Mouse (Mus musculus) liver, embryonic 16.5 days (tissue): Measurements from ENCODE around the gene Gm10563. TPM values are rescaled to one million over a fixed set of nuclear protein-coding genes. Genes with fewer than 3 reads are reported as not detected.

Experiments
- ATAC-seq: fragments of 200-750 bp; cut with Nextera tagmentation; 2 replicates; pipeline ENCODE4 v1.8.0; 2017; ENCODE audit warnings: low read depth, mild to moderate bottlenecking, moderate number of reproducible peaks, moderate library complexity
- H3K27ac ChIP-seq: fragments of 300-500 bp; sonication (generic); 2 replicates; pipeline ENCODE4 v1.5.1; 2014; ENCODE audit warnings: mild to moderate bottlenecking, low read length
- H3K27me3 ChIP-seq: fragments of 300-500 bp; sonication (generic); 2 replicates; pipeline ENCODE4 v1.6.1; 2014; ENCODE audit warnings: low read depth, low read length, mixed read lengths; ENCODE audit not compliant: control insufficient read depth, insufficient read depth
- H3K36me3 ChIP-seq: fragments of 300-500 bp; sonication (generic); 2 replicates; pipeline ENCODE4 v1.6.1; 2014; ENCODE audit warnings: mild to moderate bottlenecking; ENCODE audit not compliant: control insufficient read depth, insufficient read depth
- H3K4me1 ChIP-seq: fragments of 300-500 bp; sonication (generic); 2 replicates; pipeline ENCODE4 v1.6.1; 2014; ENCODE audit warnings: low read depth, low read length, mixed read lengths; ENCODE audit not compliant: control insufficient read depth
- H3K4me2 ChIP-seq: fragments of 300-500 bp; sonication (generic); 2 replicates; pipeline ENCODE4 v1.6.1; 2014; ENCODE audit warnings: low read depth, low read length, mixed read lengths
- H3K4me3 ChIP-seq: fragments of 300-500 bp; sonication (generic); 2 replicates; pipeline ENCODE4 v1.5.1; 2014; ENCODE audit warnings: low read depth, mild to moderate bottlenecking, low read length
- H3K9ac ChIP-seq: fragments of 300-500 bp; sonication (generic); 2 replicates; pipeline ENCODE4 v1.6.1; 2014; ENCODE audit warnings: low read depth, low read length
- H3K9me3 ChIP-seq: fragments of 300-500 bp; sonication (generic); replicated peaks from 2 replicates; pipeline ENCODE4 v1.6.1; 2016; ENCODE audit warnings: low read length; ENCODE audit not compliant: control insufficient read depth
- WGBS: fragments of 180-500 bp; shearing (Covaris S2); extraction: QIAGEN DNeasy Blood & Tissue Kit; methylation state at CpG from one replicate; pipeline ENCODE4 v1.1.7; 2014; ENCODE audit not compliant: insufficient replicate concordance; 5-methylcytosine and 5-hydroxymethylcytosine counted together
- polyA plus RNA-seq: library from polyadenylated mRNA; unstranded; fragments of >200 nt; fragmentation: Nextera tagmentation; extraction: Ambion mirVana; gene quantifications from 2 replicates; pipeline ENCODE4 v1.2.1, GENCODE M21; 2015

The Gm10563 gene
- polyA plus RNA-seq, 1 experiment from 2014 or later, result not detected

- ATAC-seq, result no peak
- Histone ChIP-seq H3K27me3 (no peaks in the 10 kb centered on the region), H3K36me3 (no peaks in the 10 kb centered on the region; the same call in 1 of the 2 replicates), H3K9ac (no peak overlapping the region), H3K27ac (no peak overlapping the region), H3K9me3 (no peaks in the 10 kb centered on the region), H3K4me2 (no peak overlapping the region), H3K4me3 (no peak overlapping the region), H3K4me1 (peaks cover 21% of the 10 kb centered on the region)
- WGBS, result 60% methylated on average over 3 of the region's 3 CpGs
Measured at GRCm38 (mm10) chr4:155595777-155596176, 49.4 kb downstream of the Gm10563 start.

GRCm38 (mm10) chr4:155593780-155594179 is 51.4 kb downstream of the Gm10563 start:
- Histone ChIP-seq H3K4me3 (no peak overlapping the region), H3K4me2 (no peak overlapping the region), H3K27ac (no peak overlapping the region), H3K4me1 (peaks cover 15% of the 10 kb centered on the region), H3K36me3 (no peaks in the 10 kb centered on the region; the same call in 1 of the 2 replicates), H3K9ac (no peak overlapping the region), H3K27me3 (no peaks in the 10 kb centered on the region), H3K9me3 (no peaks in the 10 kb centered on the region)
- 28% methylated on average over 1 of the region's 1 CpGs for WGBS
- no peak for ATAC-seq

GRCm38 (mm10) chr4:155591012-155591719 is 54.0 kb downstream of the Gm10563 start:
- no peak for ATAC-seq
- H3K27me3 ChIP-seq, result no peaks in the 10 kb centered on the region
- no peaks in the 10 kb centered on the region for H3K9me3 ChIP-seq
- no peak overlapping the region for H3K9ac ChIP-seq
- H3K4me3 ChIP-seq, result no peak overlapping the region
- 54% methylated on average over 7 of the region's 7 CpGs for WGBS
- H3K27ac ChIP-seq, result no peak overlapping the region
- H3K4me1 ChIP-seq, result peaks cover 1% of the 10 kb centered on the region
- H3K36me3 ChIP-seq, result peaks cover 4% of the 10 kb centered on the region
- no peak overlapping the region for H3K4me2 ChIP-seq

GRCm38 (mm10) chr4:155589356-155589755 is 55.9 kb downstream of the Gm10563 start:
- no peak overlapping the region for H3K4me3 ChIP-seq
- no peak overlapping the region for H3K9ac ChIP-seq
- no peaks in the 10 kb centered on the region for H3K4me1 ChIP-seq
- H3K27ac ChIP-seq, result no peak overlapping the region
- H3K9me3 ChIP-seq, result no peaks in the 10 kb centered on the region
- no peaks in the 10 kb centered on the region for H3K27me3 ChIP-seq
- 74% methylated on average over 5 of the region's 5 CpGs for WGBS
- no peak for ATAC-seq
- peaks cover 10% of the 10 kb centered on the region for H3K36me3 ChIP-seq
- no peak overlapping the region for H3K4me2 ChIP-seq

- H3K9me3 ChIP-seq, result no peaks in the 10 kb centered on the region
Measured at GRCm38 (mm10) chr4:155582279-155582905, 62.8 kb downstream of the Gm10563 start.

GRCm38 (mm10) chr4:155580420-155580819 is 64.8 kb downstream of the Gm10563 start:
- no peak for ATAC-seq
- peaks cover 12% of the 10 kb centered on the region for H3K4me1 ChIP-seq
- no peaks in the 10 kb centered on the region for H3K27me3 ChIP-seq
- peaks cover 13% of the 10 kb centered on the region for H3K36me3 ChIP-seq
- no peak overlapping the region for H3K27ac ChIP-seq
- H3K4me3 ChIP-seq, result no peak overlapping the region
- H3K4me2 ChIP-seq, result no peak overlapping the region
- WGBS, result 22% methylated on average over 1 of the region's 1 CpGs
- no peak overlapping the region for H3K9ac ChIP-seq
- no peaks in the 10 kb centered on the region for H3K9me3 ChIP-seq

More at GRCm38 (mm10) chr4:155582279-155582905, 62.8 kb downstream of the Gm10563 start:
- 87% methylated on average over 6 of the region's 6 CpGs for WGBS
- Histone ChIP-seq H3K27ac (no peak overlapping the region), H3K27me3 (no peaks in the 10 kb centered on the region), H3K36me3 (peaks cover 17% of the 10 kb centered on the region), H3K9ac (no peak overlapping the region), H3K4me2 (no peak overlapping the region), H3K4me1 (peaks cover 9% of the 10 kb centered on the region), H3K4me3 (no peak overlapping the region)
- ATAC-seq, result no peak

GRCm38 (mm10) chr4:155578336-155579125 is 66.7 kb downstream of the Gm10563 start:
- Histone ChIP-seq H3K4me2 (no peak overlapping the region), H3K27ac (peak overlapping the region; percentile 46), H3K36me3 (peaks cover 4% of the 10 kb centered on the region), H3K27me3 (no peaks in the 10 kb centered on the region), H3K9ac (no peak overlapping the region), H3K9me3 (no peaks in the 10 kb centered on the region), H3K4me3 (no peak overlapping the region), H3K4me1 (peaks cover 12% of the 10 kb centered on the region)
- ATAC-seq, result 0 out of 2 replicates have a peak, but pooled peaks have one; percentile 31
- 64% methylated on average over 7 of the region's 7 CpGs for WGBS

- Histone ChIP-seq H3K9me3 (no peaks in the 10 kb centered on the region), H3K4me3 (no peak overlapping the region), H3K27ac (no peak overlapping the region), H3K4me2 (no peak overlapping the region), H3K36me3 (no peaks in the 10 kb centered on the region; the same call in none of the 2 replicates), H3K27me3 (no peaks in the 10 kb centered on the region), H3K9ac (no peak overlapping the region), H3K4me1 (peaks cover 12% of the 10 kb centered on the region)
- peak; percentile 30; the same call in 1 of the 2 replicates for ATAC-seq
- WGBS, result 63% methylated on average over 5 of the region's 5 CpGs
Measured at GRCm38 (mm10) chr4:155577741-155578140, 67.5 kb downstream of the Gm10563 start.
